Mouse (Mus musculus) liver, embryonic 15.5 days (tissue): ENCODE data around the gene Ubtd1. TPM values are rescaled to one million over a fixed set of nuclear protein-coding genes. Genes with fewer than 3 reads are reported as not detected.

ENCODE experiments used
- ATAC-seq: fragments of 200-750 bp; cut with Nextera tagmentation; 2 replicates; pipeline ENCODE4 v1.8.0; 2017; ENCODE audit warnings: moderate number of reproducible peaks, mild to moderate bottlenecking, moderate library complexity; ENCODE audit not compliant: insufficient read depth
- H3K27ac ChIP-seq: fragments of 300-500 bp; sonication (generic); replicated peaks from 2 replicates; pipeline ENCODE4 v1.5.1; 2015; ENCODE audit warnings: mild to moderate bottlenecking, inconsistent platforms
- H3K27me3 ChIP-seq: fragments of 300-500 bp; sonication (generic); 2 replicates; pipeline ENCODE4 v1.6.1; 2015; ENCODE audit warnings: mild to moderate bottlenecking, inconsistent platforms
- H3K36me3 ChIP-seq: fragments of 300-500 bp; sonication (generic); replicated peaks from 2 replicates; pipeline ENCODE4 v1.6.1; 2015; ENCODE audit warnings: moderate library complexity, mild to moderate bottlenecking, inconsistent platforms
- H3K4me1 ChIP-seq: fragments of 300-500 bp; sonication (generic); replicated peaks from 2 replicates; pipeline ENCODE4 v1.6.1; 2015; ENCODE audit warnings: inconsistent platforms
- H3K4me2 ChIP-seq: fragments of 300-500 bp; sonication (generic); 2 replicates; pipeline ENCODE4 v1.6.1; 2015; ENCODE audit warnings: moderate library complexity, mild to moderate bottlenecking, inconsistent platforms
- H3K4me3 ChIP-seq: fragments of 300-500 bp; sonication (generic); replicated peaks from 2 replicates; pipeline ENCODE4 v1.5.1; 2015; ENCODE audit warnings: mild to moderate bottlenecking, inconsistent platforms
- H3K9ac ChIP-seq: fragments of 300-500 bp; sonication (generic); 2 replicates; pipeline ENCODE4 v1.6.1; 2015; ENCODE audit warnings: moderate library complexity, mild to moderate bottlenecking, inconsistent platforms
- H3K9me3 ChIP-seq: fragments of 300-500 bp; sonication (generic); replicated peaks from 2 replicates; pipeline ENCODE4 v1.6.1; 2016; ENCODE audit warnings: inconsistent platforms
- WGBS: fragments of 180-500 bp; shearing (Covaris S2); methylation state at CpG from one replicate; pipeline ENCODE4 v1.1.7; 2015; ENCODE audit warnings: mixed read lengths; ENCODE audit not compliant: insufficient replicate concordance; 5-methylcytosine and 5-hydroxymethylcytosine counted together
- polyA plus RNA-seq: library from polyadenylated mRNA; unstranded; fragments of >200 nt; fragmentation: Nextera tagmentation; extraction: Ambion mirVana; gene quantifications from 2 replicates; pipeline ENCODE4 v1.2.1, GENCODE M21; 2015

Gene Ubtd1
- polyA plus RNA-seq: 5.2 and 6.3 TPM in 2 replicates

GRCm38 (mm10) chr19:41981595-41981927 is at the start of gene Ubtd1:
Ubtd1 (plus strand) TSS chr19:41981763.
- peak within 1 kb of the TSS; percentile 87 for H3K27ac ChIP-seq
- peaks cover 43% of the 10 kb centered on the region for H3K4me1 ChIP-seq
- WGBS: under 1% methylated on average over 33 of the region's 33 CpGs

GRCm38 (mm10) chr19:41932686-41933085 is 48.9 kb upstream of the Ubtd1 start:
- peak overlapping the region; percentile 84 for H3K4me2 ChIP-seq
- peaks cover 38% of the 10 kb centered on the region for H3K36me3 ChIP-seq
- H3K4me1 ChIP-seq: peaks cover 27% of the 10 kb centered on the region
- no peaks in the 10 kb centered on the region for H3K9me3 ChIP-seq
- under 1% methylated on average over 28 of the region's 28 CpGs for WGBS
- peak; percentile 23 for ATAC-seq
- H3K27ac ChIP-seq: peak overlapping the region; percentile 69
- H3K9ac ChIP-seq: peak overlapping the region; percentile 73
- no peaks in the 10 kb centered on the region for H3K27me3 ChIP-seq
- H3K4me3 ChIP-seq: peak overlapping the region; percentile 81

More at GRCm38 (mm10) chr19:41981595-41981927, at the start of gene Ubtd1:
- no peak for ATAC-seq
- H3K4me3 ChIP-seq: peak within 1 kb of the TSS; percentile 94
- H3K9ac ChIP-seq: peak within 1 kb of the TSS; percentile 79
- no peaks in the 10 kb centered on the region; the same call in 1 of the 2 replicates for H3K36me3 ChIP-seq
- H3K27me3 ChIP-seq: peaks cover 40% of the 10 kb centered on the region
- peak within 1 kb of the TSS; percentile 97 for H3K4me2 ChIP-seq
- no peaks in the 10 kb centered on the region for H3K9me3 ChIP-seq

GRCm38 (mm10) chr19:41933179-41934086 is 48.1 kb upstream of the Ubtd1 start, which contains the start of the genes Exosc1 and Zdhhc16:
Exosc1 (minus strand) TSS chr19:41933423.
Zdhhc16 (plus strand) TSS chr19:41933480.
- H3K4me2 ChIP-seq: peak within 1 kb of the TSS; percentile 84
- H3K9me3 ChIP-seq: no peaks in the 10 kb centered on the region
- ATAC-seq: peak; percentile 99
- peaks cover 39% of the 10 kb centered on the region for H3K36me3 ChIP-seq
- WGBS: under 1% methylated on average over 47 of the region's 47 CpGs
- H3K27me3 ChIP-seq: no peaks in the 10 kb centered on the region
- H3K27ac ChIP-seq: peak within 1 kb of the TSS; percentile 77
- H3K4me1 ChIP-seq: peaks cover 27% of the 10 kb centered on the region
- H3K9ac ChIP-seq: peak within 1 kb of the TSS; percentile 80
- peak within 1 kb of the TSS; percentile 81 for H3K4me3 ChIP-seq

GRCm38 (mm10) chr19:41934124-41934523 is 47.4 kb upstream of the Ubtd1 start:
- 18% methylated on average over 6 of the region's 6 CpGs for WGBS
- H3K27me3 ChIP-seq: no peaks in the 10 kb centered on the region
- peak overlapping the region; percentile 81 for H3K4me3 ChIP-seq
- peaks cover 27% of the 10 kb centered on the region for H3K4me1 ChIP-seq
- H3K4me2 ChIP-seq: peak overlapping the region; percentile 84
- H3K9me3 ChIP-seq: no peaks in the 10 kb centered on the region
- H3K27ac ChIP-seq: peak overlapping the region; percentile 77
- peak overlapping the region; percentile 80 for H3K9ac ChIP-seq
- no peak for ATAC-seq
- peaks cover 36% of the 10 kb centered on the region for H3K36me3 ChIP-seq

- WGBS: 72% methylated on average over 1 of the region's 1 CpGs
- no peak for ATAC-seq
- Histone ChIP-seq H3K4me2 (no peak overlapping the region), H3K4me1 (peaks cover 27% of the 10 kb centered on the region), H3K4me3 (no peak overlapping the region), H3K9me3 (no peaks in the 10 kb centered on the region), H3K27ac (no peak overlapping the region), H3K36me3 (peaks cover 43% of the 10 kb centered on the region), H3K27me3 (no peaks in the 10 kb centered on the region), H3K9ac (no peak overlapping the region)
Observed at GRCm38 (mm10) chr19:41935921-41936320, 45.6 kb upstream of the Ubtd1 start.

GRCm38 (mm10) chr19:41938539-41938938 is 43.0 kb upstream of the Ubtd1 start:
- no peaks in the 10 kb centered on the region for H3K9me3 ChIP-seq
- H3K4me2 ChIP-seq: no peak overlapping the region
- no peak overlapping the region for H3K9ac ChIP-seq
- WGBS: 78% methylated on average over 5 of the region's 5 CpGs
- no peak overlapping the region for H3K4me3 ChIP-seq
- no peak for ATAC-seq
- H3K4me1 ChIP-seq: peaks cover 14% of the 10 kb centered on the region
- H3K27me3 ChIP-seq: no peaks in the 10 kb centered on the region
- peaks cover 65% of the 10 kb centered on the region for H3K36me3 ChIP-seq
- H3K27ac ChIP-seq: no peak overlapping the region

- H3K4me1 ChIP-seq: no peaks in the 10 kb centered on the region
- H3K36me3 ChIP-seq: peaks cover 96% of the 10 kb centered on the region
- WGBS: 71% methylated on average over 7 of the region's 7 CpGs
- H3K9me3 ChIP-seq: no peaks in the 10 kb centered on the region
- no peak overlapping the region for H3K27ac ChIP-seq
- ATAC-seq: no peak
- H3K4me3 ChIP-seq: no peak overlapping the region
- H3K4me2 ChIP-seq: no peak overlapping the region
- H3K27me3 ChIP-seq: no peaks in the 10 kb centered on the region
- no peak overlapping the region for H3K9ac ChIP-seq
Observed at GRCm38 (mm10) chr19:41943841-41944240, 37.7 kb upstream of the Ubtd1 start.

GRCm38 (mm10) chr19:41952287-41952686 is 29.3 kb upstream of the Ubtd1 start:
- Histone ChIP-seq H3K36me3 (peaks cover 100% of the 10 kb centered on the region), H3K27ac (no peak overlapping the region), H3K9ac (no peak overlapping the region), H3K4me1 (no peaks in the 10 kb centered on the region), H3K4me3 (no peak overlapping the region), H3K4me2 (no peak overlapping the region), H3K27me3 (no peaks in the 10 kb centered on the region), H3K9me3 (no peaks in the 10 kb centered on the region)
- WGBS: 72% methylated on average over 4 of the region's 4 CpGs
- no peak for ATAC-seq

- H3K4me2 ChIP-seq: no peak overlapping the region
- no peak overlapping the region for H3K9ac ChIP-seq
- no peak for ATAC-seq
- H3K9me3 ChIP-seq: no peaks in the 10 kb centered on the region
- no peaks in the 10 kb centered on the region for H3K4me1 ChIP-seq
- H3K36me3 ChIP-seq: peaks cover 99% of the 10 kb centered on the region
- WGBS: 87% methylated on average over 3 of the region's 3 CpGs
- no peaks in the 10 kb centered on the region for H3K27me3 ChIP-seq
- H3K27ac ChIP-seq: no peak overlapping the region
- no peak overlapping the region for H3K4me3 ChIP-seq
Observed at GRCm38 (mm10) chr19:41953574-41953973, 28.0 kb upstream of the Ubtd1 start.

- 83% methylated on average over 7 of the region's 7 CpGs for WGBS
- H3K4me3 ChIP-seq: no peak overlapping the region
- no peaks in the 10 kb centered on the region for H3K4me1 ChIP-seq
- no peak overlapping the region for H3K9ac ChIP-seq
- no peak overlapping the region for H3K27ac ChIP-seq
- H3K4me2 ChIP-seq: no peak overlapping the region
- H3K9me3 ChIP-seq: no peaks in the 10 kb centered on the region
- H3K36me3 ChIP-seq: peaks cover 52% of the 10 kb centered on the region
- no peaks in the 10 kb centered on the region for H3K27me3 ChIP-seq
- no peak for ATAC-seq
Observed at GRCm38 (mm10) chr19:41969618-41970017, 11.9 kb upstream of the Ubtd1 start.

GRCm38 (mm10) chr19:41973891-41974794 is 7.4 kb upstream of the Ubtd1 start:
- no peaks in the 10 kb centered on the region for H3K27me3 ChIP-seq
- H3K27ac ChIP-seq: no peak overlapping the region
- no peak overlapping the region for H3K9ac ChIP-seq
- peaks cover 9% of the 10 kb centered on the region for H3K4me1 ChIP-seq
- H3K4me2 ChIP-seq: no peak overlapping the region
- no peak overlapping the region for H3K4me3 ChIP-seq
- no peaks in the 10 kb centered on the region for H3K9me3 ChIP-seq
- 75% methylated on average over 13 of the region's 13 CpGs for WGBS
- H3K36me3 ChIP-seq: peaks cover 9% of the 10 kb centered on the region
- no peak for ATAC-seq
